Mouse (Mus musculus) intestine, embryonic 14.5 days (tissue): ENCODE measurements around the gene Bcar3. TPM values are rescaled to one million over a fixed set of nuclear protein-coding genes. Genes with fewer than 3 reads are reported as not detected.

Experiments used
- ATAC-seq: fragments of 200-750 bp; cut with Nextera tagmentation; replicated peaks from 2 replicates; pipeline ENCODE4 v1.8.0; 2017; ENCODE audit warnings: low read depth, moderate number of reproducible peaks, moderate TSS enrichment, moderate library complexity; ENCODE audit not compliant: low FRiP score, low TSS enrichment
- DNase-seq: peaks from one replicate; pipeline ENCODE4 v3.0.0-alpha.2; 2018; ENCODE audit warnings: low spot score
- H3K27ac ChIP-seq: fragments of 300-500 bp; sonication (generic); 2 replicates; pipeline ENCODE4 v1.5.1; 2014; ENCODE audit warnings: low read depth, mild to moderate bottlenecking, control low read depth
- H3K27me3 ChIP-seq: fragments of 300-500 bp; sonication (generic); replicated peaks from 2 replicates; pipeline ENCODE4 v1.6.1; 2014; ENCODE audit warnings: low read length, control low read depth; ENCODE audit not compliant: control insufficient read depth, insufficient read depth
- H3K36me3 ChIP-seq: fragments of 300-500 bp; sonication (generic); 2 replicates; pipeline ENCODE4 v1.6.1; 2014; ENCODE audit warnings: low read length, control low read depth; ENCODE audit not compliant: control insufficient read depth, insufficient read depth
- H3K4me1 ChIP-seq: fragments of 300-500 bp; sonication (generic); replicated peaks from 2 replicates; pipeline ENCODE4 v1.6.1; 2014; ENCODE audit warnings: low read length, control low read depth, mixed read lengths; ENCODE audit not compliant: control insufficient read depth, insufficient read depth
- H3K4me2 ChIP-seq: fragments of 300-500 bp; sonication (generic); 2 replicates; pipeline ENCODE4 v1.6.1; 2014; ENCODE audit warnings: low read length
- H3K4me3 ChIP-seq: fragments of 300-500 bp; sonication (generic); 2 replicates; pipeline ENCODE4 v1.5.1; 2014; ENCODE audit warnings: low read depth, low read length, control low read depth, mixed read lengths
- H3K9ac ChIP-seq: fragments of 300-500 bp; sonication (generic); 2 replicates; pipeline ENCODE4 v1.6.1; 2014; ENCODE audit warnings: mild to moderate bottlenecking, low read length
- H3K9me3 ChIP-seq: fragments of 300-500 bp; sonication (generic); 2 replicates; pipeline ENCODE4 v1.6.1; 2016; ENCODE audit warnings: low read length, control low read depth; ENCODE audit not compliant: control insufficient read depth
- WGBS: fragments of 180-500 bp; shearing (Covaris S2); extraction: QIAGEN DNeasy Blood & Tissue Kit; methylation state at CpG from one replicate; pipeline ENCODE4 v1.1.7; 2014; 5-methylcytosine and 5-hydroxymethylcytosine counted together
- polyA plus RNA-seq: library from polyadenylated mRNA; unstranded; fragments of >200 nt; fragmentation: Nextera tagmentation; extraction: Ambion mirVana; gene quantifications from 2 replicates; pipeline ENCODE4 v1.2.1, GENCODE M21; 2014

Bcar3 gene
- polyA plus RNA-seq, 1 experiment from 2014 or later, result 24.0 TPM

- H3K27ac ChIP-seq, result no peak overlapping the region
- no peak for DNase-seq
- peaks cover 17% of the 10 kb centered on the region for H3K4me1 ChIP-seq
- H3K27me3 ChIP-seq, result no peaks in the 10 kb centered on the region
- no peak overlapping the region for H3K9ac ChIP-seq
- H3K4me2 ChIP-seq, result no peak overlapping the region
- H3K36me3 ChIP-seq, result peaks cover 11% of the 10 kb centered on the region; the same call in 1 of the 2 replicates
- H3K9me3 ChIP-seq, result no peaks in the 10 kb centered on the region
- no peak for ATAC-seq
- 63% methylated on average over 6 of the region's 6 CpGs for WGBS
- no peak overlapping the region for H3K4me3 ChIP-seq
These were observed 221.8 kb downstream of the Bcar3 start for GRCm38 (mm10) chr3:122515568-122516326.

GRCm38 (mm10) chr3:122516327-122516695 lies 222.4 kb downstream of the Bcar3 start:
- no peak overlapping the region for H3K9ac ChIP-seq
- ATAC-seq (no peak), DNase-seq (no peak)
- 89% methylated on average over 3 of the region's 3 CpGs for WGBS
- no peak overlapping the region for H3K4me3 ChIP-seq
- H3K27me3 ChIP-seq, result no peaks in the 10 kb centered on the region
- no peak overlapping the region for H3K27ac ChIP-seq
- peaks cover 17% of the 10 kb centered on the region for H3K4me1 ChIP-seq
- H3K4me2 ChIP-seq, result no peak overlapping the region
- peaks cover 11% of the 10 kb centered on the region for H3K36me3 ChIP-seq
- H3K9me3 ChIP-seq, result no peaks in the 10 kb centered on the region

GRCm38 (mm10) chr3:122517726-122518125 lies 223.8 kb downstream of the Bcar3 start:
- Histone ChIP-seq H3K36me3 (peaks cover 7% of the 10 kb centered on the region), H3K27me3 (no peaks in the 10 kb centered on the region), H3K4me2 (no peak overlapping the region), H3K9ac (no peak overlapping the region), H3K4me1 (peaks cover 17% of the 10 kb centered on the region), H3K27ac (no peak overlapping the region), H3K4me3 (no peak overlapping the region), H3K9me3 (no peaks in the 10 kb centered on the region)
- DNase-seq, result no peak
- 56% methylated on average over 4 of the region's 4 CpGs for WGBS
- ATAC-seq, result no peak

- DNase-seq, result no peak
- H3K4me1 ChIP-seq, result peaks cover 17% of the 10 kb centered on the region
These were observed 224.3 kb downstream of the Bcar3 start for GRCm38 (mm10) chr3:122518231-122518736.

GRCm38 (mm10) chr3:122519082-122519481 lies 225.1 kb downstream of the Bcar3 start:
- Histone ChIP-seq H3K4me3 (no peak overlapping the region), H3K4me1 (peaks cover 17% of the 10 kb centered on the region), H3K27ac (no peak overlapping the region), H3K9me3 (no peaks in the 10 kb centered on the region), H3K9ac (no peak overlapping the region), H3K36me3 (peaks cover 13% of the 10 kb centered on the region), H3K27me3 (no peaks in the 10 kb centered on the region), H3K4me2 (no peak overlapping the region)
- DNase-seq (no peak), ATAC-seq (0 out of 2 replicates have a peak, but pooled peaks have one; percentile 28)
- 29% methylated on average over 13 of the region's 13 CpGs for WGBS

More at GRCm38 (mm10) chr3:122518231-122518736, 224.3 kb downstream of the Bcar3 start:
- no peak overlapping the region for H3K9ac ChIP-seq
- no peak overlapping the region for H3K27ac ChIP-seq
- 49% methylated on average over 9 of the region's 9 CpGs for WGBS
- H3K9me3 ChIP-seq, result no peaks in the 10 kb centered on the region
- no peak overlapping the region for H3K4me2 ChIP-seq
- no peak for ATAC-seq
- H3K27me3 ChIP-seq, result no peaks in the 10 kb centered on the region
- no peak overlapping the region for H3K4me3 ChIP-seq
- H3K36me3 ChIP-seq, result peaks cover 5% of the 10 kb centered on the region

GRCm38 (mm10) chr3:122520365-122520764 lies 226.4 kb downstream of the Bcar3 start:
- no peak overlapping the region for H3K27ac ChIP-seq
- DNase-seq (no peak), ATAC-seq (no peak)
- H3K9me3 ChIP-seq, result no peaks in the 10 kb centered on the region
- no peak overlapping the region for H3K9ac ChIP-seq
- peaks cover 14% of the 10 kb centered on the region for H3K4me1 ChIP-seq
- no peak overlapping the region for H3K4me2 ChIP-seq
- WGBS, result 80% methylated on average over 3 of the region's 3 CpGs
- H3K36me3 ChIP-seq, result peaks cover 25% of the 10 kb centered on the region
- H3K27me3 ChIP-seq, result no peaks in the 10 kb centered on the region
- no peak overlapping the region for H3K4me3 ChIP-seq

- Histone ChIP-seq H3K27me3 (no peaks in the 10 kb centered on the region), H3K9ac (no peak overlapping the region), H3K4me1 (peaks cover 10% of the 10 kb centered on the region), H3K9me3 (no peaks in the 10 kb centered on the region), H3K4me2 (no peak overlapping the region), H3K27ac (no peak overlapping the region), H3K4me3 (no peak overlapping the region), H3K36me3 (peaks cover 30% of the 10 kb centered on the region)
- ATAC-seq (no peak), DNase-seq (no peak)
- 92% methylated on average over 4 of the region's 4 CpGs for WGBS
These were observed 226.9 kb downstream of the Bcar3 start for GRCm38 (mm10) chr3:122520875-122521274.

GRCm38 (mm10) chr3:122521294-122521693 lies 227.4 kb downstream of the Bcar3 start:
- no peaks in the 10 kb centered on the region for H3K27me3 ChIP-seq
- DNase-seq (no peak), ATAC-seq (no peak)
- no peak overlapping the region for H3K4me2 ChIP-seq
- H3K9ac ChIP-seq, result no peak overlapping the region
- H3K9me3 ChIP-seq, result no peaks in the 10 kb centered on the region
- peaks cover 29% of the 10 kb centered on the region for H3K36me3 ChIP-seq
- H3K4me1 ChIP-seq, result peaks cover 10% of the 10 kb centered on the region
- 40% methylated on average over 1 of the region's 1 CpGs for WGBS
- no peak overlapping the region for H3K4me3 ChIP-seq
- H3K27ac ChIP-seq, result no peak overlapping the region

GRCm38 (mm10) chr3:122528477-122528876 lies 234.5 kb downstream of the Bcar3 start:
- Histone ChIP-seq H3K36me3 (peaks cover 34% of the 10 kb centered on the region), H3K4me2 (no peak overlapping the region), H3K4me1 (no peaks in the 10 kb centered on the region), H3K9ac (no peak overlapping the region), H3K27ac (no peak overlapping the region), H3K9me3 (no peaks in the 10 kb centered on the region), H3K27me3 (no peaks in the 10 kb centered on the region), H3K4me3 (no peak overlapping the region)
- DNase-seq (no peak), ATAC-seq (no peak)
- 77% methylated on average over 3 of the region's 3 CpGs for WGBS
